Mouse (Mus musculus): ENCODE results near the gene Tmem203. TPM values are rescaled to one million over a fixed set of nuclear protein-coding genes. Genes with fewer than 3 reads are reported as not detected.

Gene Tmem203
- total and polyA plus RNA-seq, 3 experiments: 21.2 to 28.3 (median 21.5) TPM

DNA sequence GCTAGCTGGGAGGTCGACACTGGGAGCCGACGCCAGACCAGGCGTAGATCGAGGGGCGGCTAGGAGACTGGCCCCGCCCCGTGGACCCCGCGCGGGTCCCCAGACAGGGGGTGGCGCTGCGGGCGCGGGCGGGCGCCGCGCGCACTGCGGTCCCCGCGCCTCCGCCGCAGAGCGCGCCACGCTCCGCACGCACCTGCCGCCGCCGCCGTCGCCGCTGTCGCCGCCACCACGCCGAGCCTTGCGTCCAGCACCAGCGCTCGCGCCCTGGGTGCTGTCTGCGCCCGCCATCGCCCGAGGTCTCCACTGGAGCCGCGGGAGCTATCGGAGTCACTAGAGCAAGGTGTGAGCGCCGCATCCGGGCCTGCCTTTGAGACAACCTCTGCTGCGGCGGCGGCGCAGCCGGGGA is 13.1 kb upstream of the Tmem203 start, which contains the start of the genes Rnf208 and Cysrt1:
Gene Rnf208 (plus strand): TSS at position 155 of the 406 bp plus-strand sequence.
Gene Cysrt1 (minus strand): TSS at position 352 of the 406 bp plus-strand sequence.
- dilution Hi-C loops (cut with MboI; ENCODE audit: extremely low pct_ligation_motif_present, extremely low pct_unique_long_range_greater_than_20kb, low sequenced_read_pairs): no loop called here
- Histone ChIP-seq H3K79me2 (replicated peaks; ENCODE audit: control insufficient read depth, extremely low read depth, insufficient read depth, poor library complexity, severe bottlenecking) (no peaks in the 10 kb centered on the region), H3K4me3 (replicated peaks in 1 of 3; ENCODE audit: low read depth in 2 of 3, low read length in 2 of 3, poor library complexity in 1 of 3) (peak within 1 kb of the TSS; percentile 29 to 62 (median 49)), H3K36me3 (replicated peaks in 1 of 2; ENCODE audit: control insufficient read depth in 1 of 2, insufficient read depth in 1 of 2, low read length in 1 of 2) (peaks cover 22 to 37% of the 10 kb centered on the region in 2 experiments), H3K4me1 (ENCODE audit: control insufficient read depth in 1 of 2, insufficient read depth in 2 of 2) (peaks cover 8 to 16% of the 10 kb centered on the region in 2 experiments), H3K9me3 (replicated peaks; ENCODE audit: low read length) (no peaks in the 10 kb centered on the region), H3K27ac (ENCODE audit: insufficient read depth, low read depth) (no peak within 1 kb of the TSS), H3K27me3 (replicated peaks) (peaks cover 39% of the 10 kb centered on the region), H3K4me2 (ENCODE audit: insufficient read depth, low read depth, poor library complexity, severe bottlenecking) (peak within 1 kb of the TSS; percentile 89), H3K9ac (ENCODE audit: insufficient read depth, low read depth) (peak within 1 kb of the TSS; percentile 16; the same call in 1 of the 2 replicates)
- in situ Hi-C loops (cut with MboI; ENCODE audit: low pct_ligation_motif_present, low pct_unique_long_range_greater_than_20kb, low sequenced_read_pairs): no loop called here
- no peak for DNase-seq (ENCODE audit: extremely low read depth)
- TF ChIP-seq KAT2A (IDR thresholded peaks at IDR 0.05; ENCODE audit: insufficient replicate concordance, low read length): no peak
- no peak for TF ChIP-seq ZMIZ1 (IDR thresholded peaks at IDR 0.05; ENCODE audit: low read depth, low read length)
- no peak for TF ChIP-seq ETS1 (conservative IDR thresholded peaks at IDR 0.05; ENCODE audit: low read depth, low read length)
- TF ChIP-seq ZKSCAN1 (IDR thresholded peaks at IDR 0.05; ENCODE audit: borderline replicate concordance, low read depth, low read length): no peak
- TF ChIP-seq USF2 (conservative IDR thresholded peaks at IDR 0.05; ENCODE audit: low read depth, low read length): no peak
- no peak for TF ChIP-seq EP300 (IDR thresholded peaks at IDR 0.05; ENCODE audit: low read length)
- TF ChIP-seq GABPA (IDR thresholded peaks at IDR 0.05; ENCODE audit: insufficient replicate concordance, low read depth, low read length): no peak
- TF ChIP-seq MEF2A (IDR thresholded peaks at IDR 0.05; ENCODE audit: borderline replicate concordance, low read depth, low read length): no peak
- TF ChIP-seq TBP (conservative IDR thresholded peaks at IDR 0.05; ENCODE audit: low read depth, low read length): no peak
- TF ChIP-seq PAX5 (IDR thresholded peaks at IDR 0.05; ENCODE audit: low read length): no peak
- no peak for TF ChIP-seq RAD21 (IDR thresholded peaks at IDR 0.05; ENCODE audit: low read depth, low read length)
- TF ChIP-seq MYC (IDR thresholded peaks at IDR 0.05; ENCODE audit: low read depth, low read length): no peak

GRCm38 (mm10) chr2:25243342-25243741 is 11.9 kb upstream of the Tmem203 start:
- Histone ChIP-seq H3K9me3 (replicated peaks; ENCODE audit: low read length) (no peaks in the 10 kb centered on the region), H3K27me3 (replicated peaks) (peaks cover 26% of the 10 kb centered on the region), H3K4me3 (replicated peaks in 1 of 3; ENCODE audit: low read depth in 2 of 3, low read length in 2 of 3, poor library complexity in 1 of 3) (no peak overlapping the region), H3K27ac (ENCODE audit: insufficient read depth, low read depth) (no peak overlapping the region), H3K36me3 (replicated peaks in 1 of 2; ENCODE audit: control insufficient read depth in 1 of 2, insufficient read depth in 1 of 2, low read length in 1 of 2) (peaks cover 35 to 50% of the 10 kb centered on the region in 2 experiments), H3K79me2 (replicated peaks; ENCODE audit: control insufficient read depth, extremely low read depth, insufficient read depth, poor library complexity, severe bottlenecking) (no peaks in the 10 kb centered on the region), H3K4me2 (ENCODE audit: insufficient read depth, low read depth, poor library complexity, severe bottlenecking) (no peak overlapping the region), H3K4me1 (ENCODE audit: control insufficient read depth in 1 of 2, insufficient read depth in 2 of 2) (peaks cover 8 to 16% of the 10 kb centered on the region in 2 experiments), H3K9ac (ENCODE audit: insufficient read depth, low read depth) (no peak overlapping the region)
- TF ChIP-seq CHD1 (IDR thresholded peaks at IDR 0.05; ENCODE audit: low read depth, low read length) (no peak), EP300 (IDR thresholded peaks at IDR 0.05; ENCODE audit: low read length) (no peak), ZNF384 (IDR thresholded peaks at IDR 0.05; ENCODE audit: low read depth, low read length) (no peak)
- in situ Hi-C loops (cut with MboI; ENCODE audit: low pct_ligation_motif_present, low pct_unique_long_range_greater_than_20kb, low sequenced_read_pairs) (no loop called here), dilution Hi-C loops (cut with MboI; ENCODE audit: extremely low pct_ligation_motif_present, extremely low pct_unique_long_range_greater_than_20kb, low sequenced_read_pairs) (no loop called here)
- no peak for DNase-seq (ENCODE audit: extremely low read depth)
